Mouse (Mus musculus) myocyte (in vitro differentiated cells): ENCODE measurements around the gene Dvl1.

Experiments
- E2F4 ChIP-seq: IDR thresholded peaks from one replicate; pipeline ENCODE4 v1.6.1; 2011; ENCODE audit warnings: mild to moderate bottlenecking, control low read depth, moderate library complexity; ENCODE audit not compliant: insufficient read depth
- MAX ChIP-seq: IDR thresholded peaks from one replicate; pipeline ENCODE4 v1.6.1; 2011; ENCODE audit warnings: low read depth, mild to moderate bottlenecking, control low read depth
- MYOG ChIP-seq, 3 experiments: IDR thresholded peaks; one replicate each; pipeline ENCODE4 v1.6.1; 2011; ENCODE audit warnings: control low read depth in 2 of 3, low read depth in 2 of 3, mild to moderate bottlenecking in 2 of 3; ENCODE audit not compliant: insufficient read length in 2 of 3, control insufficient read depth in 1 of 3, insufficient read depth in 1 of 3
- POLR2A ChIP-seq: IDR thresholded peaks from one replicate; pipeline ENCODE4 v1.6.1; 2011; ENCODE audit warnings: low read depth, mild to moderate bottlenecking, control low read depth, moderate library complexity; ENCODE audit not compliant: insufficient read length
- TCF3 ChIP-seq: IDR thresholded peaks from one replicate; pipeline ENCODE4 v1.6.1; 2011; ENCODE audit warnings: low read depth, control low read depth; ENCODE audit not compliant: insufficient read length

DNA sequence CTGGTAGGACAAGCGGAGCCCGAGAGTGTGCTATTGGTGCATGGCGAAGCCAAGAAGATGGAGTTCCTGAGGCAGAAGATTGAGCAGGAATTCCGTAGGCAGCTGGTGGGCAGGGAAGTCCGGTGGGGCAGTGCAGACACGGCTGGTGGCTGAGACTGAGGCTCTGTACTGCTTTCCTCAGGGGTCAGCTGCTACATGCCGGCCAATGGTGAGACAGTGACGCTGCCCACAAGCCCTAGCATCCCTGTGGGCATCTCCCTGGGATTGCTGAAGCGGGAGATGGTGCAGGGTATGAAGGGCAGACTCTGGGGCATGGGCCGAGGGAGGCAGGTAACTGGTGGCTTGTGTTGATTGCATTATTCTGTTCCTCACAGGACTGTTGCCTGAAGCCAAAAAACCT is 40.5 kb downstream of the Dvl1 start:
- TF ChIP-seq MAX, result no peak
- no peak for TF ChIP-seq TCF3
- TF ChIP-seq E2F4, result no peak
- TF ChIP-seq POLR2A, result no peak
- no peak for TF ChIP-seq MYOG (IDR thresholded peaks at IDR 0.05; ENCODE audit: control insufficient read depth in 1 of 3, insufficient read depth in 1 of 3, insufficient read length in 2 of 3, low read depth in 2 of 3)
